Mouse (Mus musculus): ENCODE data around the gene Fmo9.

Gene Fmo9

GRCm38 (mm10) chr1:166681745-166682144, at the start of gene Fmo9:
Gene Fmo9 (minus strand): TSS chr1:166681845.
- DNase-seq (ENCODE audit: low read depth, low spot score), result no peak

- no peak for DNase-seq (ENCODE audit: low read depth, low spot score)
These were observed 49.2 kb upstream of the Fmo9 start for GRCm38 (mm10) chr1:166730886-166731285.

GRCm38 (mm10) chr1:166730215-166730614, 48.6 kb upstream of the Fmo9 start:
- no peak for DNase-seq (ENCODE audit: low read depth, low spot score)

- DNase-seq (ENCODE audit: low read depth, low spot score), result no peak
These were observed 29.2 kb upstream of the Fmo9 start for GRCm38 (mm10) chr1:166710861-166711260.

GRCm38 (mm10) chr1:166702270-166702912, 20.7 kb upstream of the Fmo9 start:
- no peak for DNase-seq (ENCODE audit: low read depth, low spot score)

- no peak for DNase-seq (ENCODE audit: low read depth, low spot score)
These were observed 12.4 kb downstream of the Fmo9 start for GRCm38 (mm10) chr1:166669264-166669663.

- DNase-seq (ENCODE audit: low read depth, low spot score), result no peak
These were observed 20.8 kb downstream of the Fmo9 start for GRCm38 (mm10) chr1:166660800-166661199.

- DNase-seq (ENCODE audit: low read depth, low spot score), result no peak
These were observed 34.1 kb downstream of the Fmo9 start, which contains the start of gene Gm4847 for GRCm38 (mm10) chr1:166647593-166647992. Gene Gm4847 (minus strand): TSS chr1:166647693.

Data from R1 (cell line).